Comparison of ENCODE assay signal across 20 mouse cellular contexts in the genomic region with DNA sequence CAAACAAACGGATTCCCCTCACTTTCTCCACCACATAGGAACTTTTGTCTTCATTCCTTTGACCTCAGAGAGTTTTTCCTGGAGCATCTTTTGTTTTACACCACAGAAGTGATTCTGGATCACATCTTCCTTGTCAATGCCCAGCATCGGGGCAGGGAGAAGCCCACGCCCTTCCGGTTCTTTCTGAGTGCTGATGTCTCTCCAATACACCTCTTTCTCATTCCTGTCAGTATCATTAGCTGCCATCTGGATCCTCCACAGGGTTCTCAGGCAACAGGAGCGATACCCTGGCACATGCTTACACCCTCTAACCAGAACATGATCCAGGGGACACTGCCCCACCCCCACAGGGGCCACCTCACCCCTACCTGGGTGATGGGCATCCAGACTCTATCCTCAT. TPM values are rescaled to one million over a fixed set of nuclear protein-coding genes. Genes with fewer than 3 reads are reported as not detected.
DNase-seq lines count a peak whose midpoint lies in the region; ATAC-seq lines count a peak whose summit lies in the region.
"Had no signal": no experiment of that assay in that cellular context is flagged by ENCODE, and none has a peak within 500 bp of the region (broad histone marks: within the 10 kb centered on the region; RNA-seq: fewer than 3 reads in every experiment).

No protein-coding gene starts in this region.

- H3K9ac ChIP-seq in liver, embryonic 15.5 days, result no peak overlapping the region
- H3K9ac ChIP-seq: embryonic facial prominence, embryonic 15.5 days; forebrain, embryonic 15.5 days; heart, embryonic 12.5 days; hindbrain, embryonic 14.5 days had no signal

- DNase-seq in liver, result no peak
- DNase-seq in ES-CJ7 (ENCODE audit: low read depth, low spot score), result peak; percentile 62
- peak; percentile 75 for DNase-seq in ZHBTc4 (ENCODE audit: low read depth, low spot score)
- no peak for DNase-seq in testis, postnatal 10 days (ENCODE audit: low spot score)
- DNase-seq in neural tube, embryonic 10.5 days (ENCODE audit: extremely low spot score, low spot score), result no peak
- DNase-seq: adrenal gland, adult 2 months; adrenal gland, postnatal 25 days; B cell, adult 2 months; cerebellum, adult 2 months; embryo, embryonic 11 days; heart, adult 2 months had no signal

- no peak overlapping the region for H3K4me3 ChIP-seq in liver, embryonic 15.5 days (replicated peaks)
- H3K4me3 ChIP-seq: embryonic facial prominence, embryonic 15.5 days; erythroblast, embryonic 14.5 days; forebrain, embryonic 15.5 days; heart, adult 2 months; heart, embryonic 12.5 days; hindbrain, embryonic 10.5 days had no signal

- no peak overlapping the region for H3K4me2 ChIP-seq in liver, embryonic 15.5 days
- H3K4me2 ChIP-seq: embryonic facial prominence, embryonic 15.5 days; forebrain, embryonic 15.5 days; heart, embryonic 12.5 days; hindbrain, embryonic 14.5 days had no signal

- ATAC-seq in liver, embryonic 15.5 days (ENCODE audit: insufficient read depth), result 0 out of 2 replicates have a peak, but pooled peaks have one; percentile 23
- peak; percentile 26 for ATAC-seq in megakaryocyte progenitor cell, adult 5-6 weeks (replicated peaks; ENCODE audit: poor library complexity)
- ATAC-seq: CD4-positive, CD25-positive, alpha-beta regulatory T cell, adult 4 months; forebrain, embryonic 15.5 days had no signal

- H3K36me3 ChIP-seq in liver, embryonic 15.5 days (replicated peaks), result no peaks in the 10 kb centered on the region
- H3K36me3 ChIP-seq: embryonic facial prominence, embryonic 15.5 days; forebrain, embryonic 15.5 days; heart, embryonic 12.5 days; hindbrain, embryonic 10.5 days had no signal

- H3K27me3 ChIP-seq in liver, embryonic 15.5 days, result no peaks in the 10 kb centered on the region
- H3K27me3 ChIP-seq: embryonic facial prominence, embryonic 15.5 days; forebrain, embryonic 15.5 days; heart, embryonic 12.5 days had no signal

- WGBS in liver, embryonic 15.5 days (ENCODE audit: insufficient replicate concordance), result 51% methylated on average over 5 of the region's 5 CpGs

- no peak overlapping the region for H3K27ac ChIP-seq in liver, embryonic 15.5 days (replicated peaks)
- H3K27ac ChIP-seq: embryonic facial prominence, embryonic 15.5 days; forebrain, embryonic 15.5 days; heart, adult 2 months; hindbrain, embryonic 10.5 days; hindbrain, embryonic 14.5 days had no signal

- no peaks in the 10 kb centered on the region for H3K9me3 ChIP-seq in liver, embryonic 15.5 days (replicated peaks)
- H3K9me3 ChIP-seq: embryonic facial prominence, embryonic 15.5 days; forebrain, embryonic 15.5 days; heart, embryonic 12.5 days; hindbrain, embryonic 10.5 days had no signal

- peaks cover 48% of the 10 kb centered on the region for H3K4me1 ChIP-seq in liver, embryonic 15.5 days (replicated peaks)
- H3K4me1 ChIP-seq: forebrain, embryonic 15.5 days had no signal

RNA-seq across cellular contexts. Expression of a gene that starts 20.8 kb away (rescaled TPM):
- 10.1 and 11.6 TPM in 2 replicates for polyA plus RNA-seq in liver, embryonic 15.5 days (2015; fragmentation: Nextera tagmentation; extraction: Ambion mirVana)
- 56.6 and 58.9 TPM in 2 replicates for total RNA-seq in megakaryocyte progenitor cell, adult 5-6 weeks (2015)
- 11.9 and 28.5 TPM in 2 replicates for total RNA-seq in megakaryocyte progenitor cell, adult 5-6 weeks (2017)

Comparison
In these comparisons a context has a peak if more than half of its experiments do, and no peak if none do; other contexts are left out.
1. DNase-seq: peak in ES-CJ7 (single experiment) and ZHBTc4 (single experiment); none in liver (single experiment), testis, postnatal 10 days (single experiment) and neural tube, embryonic 10.5 days (single experiment).